Mouse (Mus musculus) lung, adult 18-20 months (tissue): ENCODE results near the gene Ints11.

ENCODE experiments used
- DNase-seq, 2 experiments: peaks; one replicate each; pipeline ENCODE4 v3.0.0; 2022; ENCODE audit warnings: mixed read lengths in 2 of 2

Gene Ints11

GRCm38 (mm10) chr4:155848434-155849095 lies 20.8 kb upstream of the Ints11 start:
- DNase-seq = no peak

- DNase-seq = no peak
Observed at GRCm38 (mm10) chr4:155849391-155849790, 20.0 kb upstream of the Ints11 start.

GRCm38 (mm10) chr4:155849792-155850451 lies 19.4 kb upstream of the Ints11 start:
- no peak for DNase-seq

- no peak for DNase-seq
Observed at GRCm38 (mm10) chr4:155851368-155851767, 18.0 kb upstream of the Ints11 start.

GRCm38 (mm10) chr4:155851951-155852411 lies 17.4 kb upstream of the Ints11 start:
- peak in 1 of 2 experiments; percentile 56 for DNase-seq

GRCm38 (mm10) chr4:155853421-155853820 lies 15.9 kb upstream of the Ints11 start:
- no peak for DNase-seq

DNA sequence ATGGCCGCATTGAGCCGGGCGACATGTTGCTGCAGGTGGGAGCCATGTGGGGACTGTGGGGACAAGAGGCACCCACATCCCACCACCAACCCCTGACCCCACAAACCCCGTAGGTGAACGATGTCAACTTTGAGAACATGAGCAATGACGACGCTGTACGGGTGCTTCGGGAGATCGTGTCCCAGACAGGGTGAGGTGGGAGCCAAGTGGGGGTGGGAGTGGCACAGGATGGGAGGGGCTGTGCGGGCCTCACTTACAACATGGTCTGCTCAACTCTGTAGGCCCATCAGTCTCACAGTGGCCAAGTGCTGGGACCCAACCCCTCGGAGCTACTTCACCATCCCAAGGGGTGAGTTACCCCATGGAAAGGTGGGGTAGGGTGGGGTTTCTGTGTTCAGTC lies 14.4 kb upstream of the Ints11 start:
- no peak for DNase-seq

DNA sequence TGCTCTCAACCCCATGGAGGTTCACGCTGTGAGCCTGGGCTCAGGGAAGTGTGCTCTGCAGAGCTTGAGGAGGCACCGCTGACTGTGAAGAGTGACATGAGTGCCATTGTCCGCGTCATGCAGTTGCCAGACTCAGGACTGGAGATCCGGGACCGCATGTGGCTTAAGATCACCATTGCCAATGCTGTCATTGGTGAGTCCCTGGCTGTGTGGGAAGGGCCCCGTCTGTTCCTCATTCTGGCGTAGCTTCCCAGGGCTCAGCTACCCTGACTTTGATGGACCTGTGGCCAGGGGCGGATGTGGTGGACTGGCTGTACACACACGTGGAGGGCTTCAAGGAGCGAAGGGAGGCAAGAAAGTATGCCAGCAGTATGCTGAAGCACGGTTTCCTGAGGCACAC lies 13.3 kb upstream of the Ints11 start:
- DNase-seq = no peak

DNA sequence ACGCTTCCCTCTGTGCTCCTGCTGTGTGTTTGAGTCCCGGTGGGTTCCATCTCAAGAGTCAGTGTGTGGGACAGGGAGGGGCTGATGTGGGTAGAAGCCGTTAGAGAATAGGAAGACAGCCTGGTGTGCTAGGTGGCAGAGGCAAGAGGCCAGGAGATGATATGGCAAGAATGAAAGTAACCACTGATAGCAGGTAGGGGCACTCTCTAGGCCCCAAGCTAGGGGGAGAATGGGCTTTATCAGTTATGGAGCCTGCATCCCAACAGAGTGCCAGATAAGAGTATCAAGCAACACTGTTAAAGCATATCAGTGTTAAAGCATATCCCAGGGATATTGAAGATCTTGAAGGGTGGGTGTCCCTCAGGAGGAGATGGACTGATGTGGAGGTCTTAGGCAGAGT lies 12.5 kb upstream of the Ints11 start:
- DNase-seq = no peak

GRCm38 (mm10) chr4:155859318-155859717 lies 10.0 kb upstream of the Ints11 start:
- peak in 1 of 2 experiments; percentile 14 for DNase-seq

DNA sequence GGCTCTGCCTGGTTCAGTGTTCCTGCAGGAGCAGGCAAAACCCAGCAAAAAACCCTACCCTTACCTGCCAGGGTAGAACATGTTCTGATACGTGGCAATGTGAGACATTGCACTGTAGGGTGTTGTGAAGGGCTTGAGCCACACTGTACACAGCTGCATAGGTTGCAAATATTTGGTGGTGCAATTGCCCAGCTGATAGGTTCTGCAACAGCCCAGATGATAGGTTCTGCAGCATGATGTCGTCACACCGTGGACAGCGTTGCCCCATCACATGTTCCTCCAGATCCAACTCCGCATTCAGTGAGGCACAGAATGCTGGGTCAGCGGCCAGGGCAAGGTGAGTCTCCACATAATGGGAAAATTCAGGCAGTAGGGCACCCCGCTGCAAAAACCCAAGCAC lies 7.6 kb upstream of the Ints11 start:
- DNase-seq = no peak

- no peak for DNase-seq
Observed at GRCm38 (mm10) chr4:155863001-155863400, 6.3 kb upstream of the Ints11 start, which contains the start of gene Tas1r3. Gene Tas1r3, minus strand, starts transcription at chr4:155863362.

DNA sequence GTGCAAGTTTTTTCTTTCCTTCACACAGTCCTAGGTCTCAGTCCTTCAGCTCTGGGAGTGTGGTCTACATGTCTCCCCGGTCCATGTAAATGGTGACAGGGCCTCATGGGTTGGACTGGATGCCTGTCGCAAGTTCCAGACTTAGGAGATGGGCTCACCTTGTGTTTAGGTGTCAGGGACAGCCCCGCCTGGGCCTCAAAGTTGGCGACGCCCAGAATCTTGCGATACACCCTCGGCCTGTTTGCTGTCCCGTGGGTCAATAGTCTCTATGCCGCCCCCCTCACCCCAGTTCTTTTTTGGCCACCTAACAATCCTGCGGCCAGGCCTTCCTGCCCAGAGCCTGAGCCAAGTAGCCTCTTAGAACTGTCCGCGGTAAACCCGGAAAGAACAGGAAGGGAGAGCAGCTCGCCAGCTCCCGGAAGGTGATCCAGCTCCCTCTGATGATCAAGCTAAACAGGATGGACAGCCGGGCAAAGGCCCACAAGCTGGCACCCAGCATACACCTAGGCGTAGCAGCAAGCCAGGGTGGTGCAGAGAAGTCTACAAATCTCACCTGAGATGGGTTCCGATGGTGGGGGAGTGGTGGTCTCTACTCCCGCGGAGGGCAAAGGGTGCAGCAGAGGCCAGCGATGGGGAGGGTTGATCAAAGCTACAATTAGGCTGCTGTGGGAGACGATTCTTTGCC lies 590 bp upstream of the Ints11 start:
- DNase-seq = peak; percentile 36 to 40

GRCm38 (mm10) chr4:155871404-155871803 lies 2.1 kb downstream of the Ints11 start:
- DNase-seq = no peak

GRCm38 (mm10) chr4:155883587-155883986 lies 14.2 kb downstream of the Ints11 start:
- no peak for DNase-seq

DNA sequence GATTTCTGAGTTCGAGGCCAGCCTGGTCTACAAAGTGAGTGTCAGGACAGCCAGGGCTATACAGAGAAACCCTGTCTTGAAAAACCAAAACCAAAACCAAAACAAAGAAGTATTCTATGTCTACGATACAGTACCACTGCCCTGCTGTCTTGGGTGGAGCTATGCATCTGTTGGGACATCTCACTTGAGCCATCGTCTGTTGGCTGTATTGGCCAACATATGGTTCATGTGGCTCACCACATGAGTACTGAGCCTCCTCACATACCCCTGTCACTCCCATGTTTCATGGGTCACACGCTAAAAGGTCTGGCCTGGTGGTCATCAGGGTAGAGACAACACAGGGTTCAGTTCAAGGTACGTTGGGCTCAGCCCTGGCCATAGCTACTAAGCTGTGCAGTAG lies 17.0 kb downstream of the Ints11 start:
- no peak for DNase-seq

DNA sequence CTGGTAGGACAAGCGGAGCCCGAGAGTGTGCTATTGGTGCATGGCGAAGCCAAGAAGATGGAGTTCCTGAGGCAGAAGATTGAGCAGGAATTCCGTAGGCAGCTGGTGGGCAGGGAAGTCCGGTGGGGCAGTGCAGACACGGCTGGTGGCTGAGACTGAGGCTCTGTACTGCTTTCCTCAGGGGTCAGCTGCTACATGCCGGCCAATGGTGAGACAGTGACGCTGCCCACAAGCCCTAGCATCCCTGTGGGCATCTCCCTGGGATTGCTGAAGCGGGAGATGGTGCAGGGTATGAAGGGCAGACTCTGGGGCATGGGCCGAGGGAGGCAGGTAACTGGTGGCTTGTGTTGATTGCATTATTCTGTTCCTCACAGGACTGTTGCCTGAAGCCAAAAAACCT lies 18.3 kb downstream of the Ints11 start:
- no peak for DNase-seq

GRCm38 (mm10) chr4:155888181-155888580 lies 18.8 kb downstream of the Ints11 start:
- no peak for DNase-seq

DNA sequence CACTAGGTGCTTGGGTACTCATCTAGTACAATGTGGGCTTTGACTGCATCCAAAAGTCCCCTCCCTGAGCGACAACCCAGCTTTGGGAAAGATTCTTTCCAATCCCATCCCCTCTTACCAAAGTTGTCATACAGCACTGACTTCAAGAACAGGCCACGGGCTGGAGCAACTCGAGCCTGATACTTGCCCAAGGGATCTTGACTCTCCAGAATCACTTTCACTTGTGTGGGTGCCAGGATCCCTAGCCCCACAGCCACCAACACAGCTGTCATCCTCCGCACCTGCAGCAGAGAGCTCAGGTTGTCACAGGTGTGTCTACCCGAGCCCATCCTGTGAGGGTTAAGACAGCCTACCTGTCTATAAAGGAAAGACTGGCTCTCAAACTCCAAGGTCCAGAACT lies 20.0 kb downstream of the Ints11 start:
- no peak for DNase-seq

DNA sequence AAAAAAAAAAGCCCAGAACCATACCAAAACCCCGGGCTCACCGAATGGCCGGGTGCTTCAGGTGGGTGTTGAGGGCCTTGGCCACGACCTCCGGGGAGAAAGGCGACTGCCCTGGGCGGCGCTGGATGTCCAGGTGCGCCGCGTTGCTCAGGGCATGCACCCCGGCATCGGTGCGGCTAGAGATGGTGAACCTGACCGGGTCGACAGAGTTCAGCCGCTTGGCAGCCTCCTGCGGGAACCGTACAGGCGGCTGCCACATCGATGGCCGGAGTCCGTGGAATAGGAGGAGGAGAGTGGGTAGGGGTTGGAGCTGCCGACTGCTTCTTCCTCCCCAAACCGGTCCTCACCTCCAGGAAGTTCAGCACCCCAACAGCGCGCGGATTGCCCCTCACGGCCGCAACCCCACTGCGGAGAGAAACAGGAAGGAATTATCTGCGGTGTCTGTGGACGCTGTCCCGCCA lies 21.7 kb downstream of the Ints11 start:
- DNase-seq = no peak

DNA sequence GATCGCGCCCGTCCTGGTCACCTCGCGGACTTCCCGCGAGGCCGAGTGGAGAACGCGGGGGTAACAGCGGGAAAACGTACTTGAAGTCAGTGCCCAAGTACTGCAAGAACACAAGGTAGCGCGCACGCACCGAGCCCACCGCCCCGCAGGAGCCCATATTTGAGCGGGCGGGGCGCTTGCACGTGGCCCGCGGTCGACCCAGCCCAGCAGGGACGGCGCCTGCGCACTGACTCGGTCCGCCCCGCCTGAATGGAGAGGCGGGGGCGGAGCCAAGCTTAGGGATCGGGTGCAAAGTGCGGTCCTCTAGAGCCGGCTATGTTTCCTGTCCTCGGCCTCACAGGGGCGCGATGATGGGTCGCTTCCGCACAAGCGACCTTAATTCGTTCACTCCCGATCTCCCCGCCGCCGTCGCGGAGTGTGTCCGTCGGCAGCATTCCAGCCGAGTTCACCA lies 22.2 kb downstream of the Ints11 start, which contains the start of the genes Pusl1 and Acap3:
Gene Pusl1 (minus strand): TSS at position 231 of the 451 bp plus-strand sequence.
Gene Acap3 (plus strand): TSS at position 272 of the 451 bp plus-strand sequence.
- DNase-seq = peak; percentile 93 to 95

DNA sequence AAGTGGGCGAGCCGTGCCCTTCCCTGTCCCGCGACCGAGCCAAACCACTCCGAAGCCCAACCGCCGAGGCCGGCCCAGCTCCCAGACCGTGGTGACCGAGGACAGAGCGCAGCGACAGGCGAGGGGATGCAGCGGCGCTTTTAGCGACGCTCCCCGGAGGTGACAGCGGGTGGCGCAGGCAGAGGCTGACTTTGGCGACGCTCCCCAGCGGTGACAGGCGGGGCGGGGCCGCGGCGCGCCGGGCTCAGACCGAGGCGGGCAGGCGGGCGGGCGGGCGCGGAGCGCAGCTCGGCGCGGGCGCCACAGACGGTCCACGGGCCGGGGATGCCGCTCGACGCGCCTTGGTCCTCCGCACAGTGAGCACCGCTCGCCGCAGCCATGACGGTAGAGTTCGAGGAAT lies 22.7 kb downstream of the Ints11 start:
- DNase-seq = peak; percentile 80 to 85

- peak; percentile 34 to 38 for DNase-seq
Observed at GRCm38 (mm10) chr4:155892438-155893211, 23.3 kb downstream of the Ints11 start.
